Mouse (Mus musculus) ES-Bruce4 (cell line): ENCODE data around the gene 1700029H14Rik.

ENCODE experiments used
- CTCF ChIP-seq: IDR thresholded peaks from one replicate; pipeline ENCODE4 v1.8.1; 2011; ENCODE audit warnings: low read depth, low read length
- EP300 ChIP-seq: IDR thresholded peaks from 2 replicates; pipeline ENCODE4 v1.6.1; 2011; ENCODE audit warnings: low read depth, low read length; ENCODE audit not compliant: insufficient read depth
- POLR2A ChIP-seq: IDR thresholded peaks from one replicate; pipeline ENCODE4 v1.8.1; 2011; ENCODE audit warnings: low read length; ENCODE audit not compliant: insufficient read depth

DNA sequence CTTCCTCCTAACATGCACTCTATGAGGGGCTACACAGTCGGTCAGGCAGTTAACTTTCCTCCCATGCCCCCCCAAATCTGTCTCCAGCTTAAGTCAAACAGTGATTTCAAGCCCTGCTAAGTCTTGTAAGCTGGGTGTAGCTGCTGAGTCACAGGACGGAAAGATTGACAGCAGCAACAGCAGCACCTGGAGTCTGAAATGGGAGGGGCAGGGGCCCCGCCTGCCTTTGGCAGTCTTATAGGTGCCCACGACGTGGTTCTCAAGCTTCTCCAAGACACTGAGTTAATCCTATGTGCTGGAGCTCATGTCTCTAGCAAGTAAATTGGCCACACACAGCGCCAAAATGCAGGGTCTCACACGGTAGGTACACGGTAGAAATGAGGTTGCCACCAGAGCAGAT is 31.1 kb upstream of the 1700029H14Rik start:
- no peak for TF ChIP-seq CTCF
- no peak for TF ChIP-seq POLR2A
- no peak for TF ChIP-seq EP300
